11 mouse cellular contexts compared by ENCODE assay signal in genomic region chr5:140135734-140136625, GRCm38 (mm10).
DNase-seq lines count a peak whose midpoint lies in the region; ATAC-seq lines count a peak whose summit lies in the region.
"Had no signal": no experiment of that assay in that cellular context is flagged by ENCODE, and none has a peak within 500 bp of the region (broad histone marks: within the 10 kb centered on the region; RNA-seq: fewer than 3 reads in every experiment).

No protein-coding gene starts in this region.

- ATAC-seq in heart, embryonic 13.5 days (ENCODE audit: extremely low read depth, insufficient number of reproducible peaks, low FRiP score, low TSS enrichment) = no peak
- no peak for ATAC-seq in intestine, embryonic 15.5 days
- ATAC-seq in kidney, embryonic 15.5 days (replicated peaks; ENCODE audit: low FRiP score) = no peak

- no peaks in the 10 kb centered on the region for H3K27me3 ChIP-seq in heart, embryonic 13.5 days (replicated peaks)
- H3K27me3 ChIP-seq in intestine, embryonic 15.5 days (replicated peaks) = no peaks in the 10 kb centered on the region
- no peaks in the 10 kb centered on the region for H3K27me3 ChIP-seq in kidney, embryonic 15.5 days
- H3K27me3 ChIP-seq: lung, embryonic 15.5 days; stomach, embryonic 15.5 days had no signal

- H3K9ac ChIP-seq in heart, embryonic 13.5 days = 0 out of 2 replicates have a peak overlapping the region, but pooled peaks have one; percentile 5
- H3K9ac ChIP-seq in intestine, embryonic 15.5 days = no peak overlapping the region
- H3K9ac ChIP-seq in kidney, embryonic 15.5 days = no peak overlapping the region
- H3K9ac ChIP-seq: lung, embryonic 15.5 days; stomach, embryonic 15.5 days had no signal

- no peak overlapping the region for H3K4me2 ChIP-seq in heart, embryonic 13.5 days
- H3K4me2 ChIP-seq in intestine, embryonic 15.5 days (replicated peaks) = no peak overlapping the region
- no peak overlapping the region for H3K4me2 ChIP-seq in kidney, embryonic 15.5 days
- H3K4me2 ChIP-seq: lung, embryonic 15.5 days; stomach, embryonic 15.5 days had no signal

- H3K4me3 ChIP-seq in heart, embryonic 13.5 days = no peak overlapping the region
- no peak overlapping the region for H3K4me3 ChIP-seq in intestine, embryonic 15.5 days (replicated peaks)
- H3K4me3 ChIP-seq in kidney, embryonic 15.5 days (replicated peaks) = no peak overlapping the region
- H3K4me3 ChIP-seq: lung, embryonic 15.5 days; stomach, embryonic 15.5 days had no signal

- DNase-seq in gastrocnemius, adult 18-20 months (ENCODE audit: low spot score) = peak; percentile 68
- no peak for DNase-seq in gastrocnemius, postnatal 4 days (ENCODE audit: low spot score in 2 of 2)
- peak; percentile 26 for DNase-seq in right cerebral cortex, postnatal 14 days
- no peak for DNase-seq in right cerebral cortex, adult 2 months (ENCODE audit: low spot score in 2 of 2)
- no peak for DNase-seq in adipocyte (ENCODE audit: low spot score)
- DNase-seq: kidney, adult 11 months had no signal

- H3K36me3 ChIP-seq in heart, embryonic 13.5 days = peaks cover 7% of the 10 kb centered on the region; the same call in 1 of the 2 replicates
- no peaks in the 10 kb centered on the region for H3K36me3 ChIP-seq in intestine, embryonic 15.5 days
- H3K36me3 ChIP-seq in kidney, embryonic 15.5 days = 0 out of 2 replicates have a peak, but pooled peaks cover 8% of the 10 kb centered on the region
- H3K36me3 ChIP-seq: lung, embryonic 15.5 days; stomach, embryonic 15.5 days had no signal

- no peaks in the 10 kb centered on the region for H3K9me3 ChIP-seq in heart, embryonic 13.5 days
- no peaks in the 10 kb centered on the region for H3K9me3 ChIP-seq in intestine, embryonic 15.5 days
- H3K9me3 ChIP-seq in kidney, embryonic 15.5 days (replicated peaks) = no peaks in the 10 kb centered on the region
- H3K9me3 ChIP-seq: lung, embryonic 15.5 days; stomach, embryonic 15.5 days had no signal

- peak overlapping the region; percentile 69 for H3K27ac ChIP-seq in heart, embryonic 13.5 days (replicated peaks)
- H3K27ac ChIP-seq in intestine, embryonic 15.5 days = no peak overlapping the region
- H3K27ac ChIP-seq in kidney, embryonic 15.5 days = no peak overlapping the region
- H3K27ac ChIP-seq: lung, embryonic 15.5 days; stomach, embryonic 15.5 days had no signal

- WGBS in heart, embryonic 13.5 days = 62% methylated on average over 8 of the region's 8 CpGs
- 85% methylated on average over 8 of the region's 8 CpGs for WGBS in intestine, embryonic 15.5 days
- 89% methylated on average over 8 of the region's 8 CpGs for WGBS in kidney, embryonic 15.5 days

- peaks cover 19% of the 10 kb centered on the region for H3K4me1 ChIP-seq in heart, embryonic 13.5 days
- no peaks in the 10 kb centered on the region for H3K4me1 ChIP-seq in intestine, embryonic 15.5 days (replicated peaks)
- H3K4me1 ChIP-seq in kidney, embryonic 15.5 days = no peaks in the 10 kb centered on the region
- H3K4me1 ChIP-seq: lung, embryonic 15.5 days; stomach, embryonic 15.5 days had no signal

Comparison
In these comparisons a context has a peak if more than half of its experiments do, and no peak if none do; other contexts are left out.
1. DNase-seq: peak in gastrocnemius, adult 18-20 months (single experiment) and right cerebral cortex, postnatal 14 days (single experiment); none in gastrocnemius, postnatal 4 days (0 of 2), right cerebral cortex, adult 2 months (0 of 2) and adipocyte (single experiment).